Comparison of ENCODE assay signal across 8 mouse cellular contexts in genomic region chr10:87597075-87597677, GRCm38 (mm10).
DNase-seq lines count a peak whose midpoint lies in the region; ATAC-seq and TF ChIP-seq lines count a peak whose summit lies in the region.
"Had no signal": no experiment of that assay in that cellular context is flagged by ENCODE, and none has a peak within 500 bp of the region (broad histone marks: within the 10 kb centered on the region; RNA-seq: fewer than 3 reads in every experiment).

No protein-coding gene starts in this region.

- no peaks in the 10 kb centered on the region for H3K4me1 ChIP-seq in hindbrain, postnatal 0 days (ENCODE audit: insufficient read depth, low read length)
- H3K4me1 ChIP-seq: kidney, embryonic 15.5 days had no signal

- 0 out of 2 replicates have a peak, but pooled peaks have one; percentile 49 for ATAC-seq in hindbrain, postnatal 0 days

- DNase-seq in 3T3-L1 (ENCODE audit: low read depth, low spot score) = peak; percentile 1
- peak; percentile 23 for DNase-seq in CD4-positive, CD25-positive, alpha-beta regulatory T cell, adult 2 months (ENCODE audit: low read depth, low spot score)
- peak; percentile 17 for DNase-seq in hindbrain, postnatal 0 days (ENCODE audit: low spot score)
- peak; percentile 5 for DNase-seq in left cerebral cortex, postnatal 4 days
- no peak for DNase-seq in heart, adult 11 months
- no peak for DNase-seq in kidney, adult 18-20 months
- DNase-seq in gastrocnemius, postnatal 36 days = no peak

- no peak overlapping the region for H3K4me3 ChIP-seq in hindbrain, postnatal 0 days (ENCODE audit: low read length)
- H3K4me3 ChIP-seq: kidney, embryonic 15.5 days had no signal

- no peaks in the 10 kb centered on the region for H3K36me3 ChIP-seq in hindbrain, postnatal 0 days (ENCODE audit: insufficient read depth, low read length)
- H3K36me3 ChIP-seq: kidney, embryonic 15.5 days had no signal

- H3K27me3 ChIP-seq in hindbrain, postnatal 0 days (ENCODE audit: insufficient read depth, low read length) = no peaks in the 10 kb centered on the region
- H3K27me3 ChIP-seq: kidney, embryonic 15.5 days had no signal

- intact Hi-C loops in left cerebral cortex, postnatal 4 days (cut with DNase I) = no loop called here
- intact Hi-C loops in gastrocnemius, postnatal 36 days (cut with DNase I) = loop anchor here (5.0 kb wide), 1 partner anchor 730 kb away; no protein-coding TSS in a partner anchor

- TF ChIP-seq CTCF in hindbrain, postnatal 0 days (IDR thresholded peaks at IDR 0.05; ENCODE audit: low read depth) = no peak

- H3K9ac ChIP-seq in hindbrain, postnatal 0 days (replicated peaks; ENCODE audit: low read length) = no peak overlapping the region
- H3K9ac ChIP-seq: kidney, embryonic 15.5 days had no signal

- no peaks in the 10 kb centered on the region for H3K9me3 ChIP-seq in hindbrain, postnatal 0 days (ENCODE audit: low read length)
- H3K9me3 ChIP-seq: kidney, embryonic 15.5 days had no signal

- no peak overlapping the region for H3K27ac ChIP-seq in hindbrain, postnatal 0 days
- H3K27ac ChIP-seq: kidney, embryonic 15.5 days had no signal

- H3K4me2 ChIP-seq in hindbrain, postnatal 0 days (ENCODE audit: low read depth, low read length) = peak overlapping the region; percentile 18; the same call in 1 of the 2 replicates
- H3K4me2 ChIP-seq: kidney, embryonic 15.5 days had no signal

- WGBS in hindbrain, postnatal 0 days = 43% methylated on average over 9 of the region's 9 CpGs

Comparison
In these comparisons a context has a peak if more than half of its experiments do, and no peak if none do; other contexts are left out.
1. DNase-seq: peak in 3T3-L1 (single experiment), CD4-positive, CD25-positive, alpha-beta regulatory T cell, adult 2 months (single experiment), hindbrain, postnatal 0 days (single experiment) and left cerebral cortex, postnatal 4 days (single experiment); none in heart, adult 11 months (single experiment), kidney, adult 18-20 months (single experiment) and gastrocnemius, postnatal 36 days (0 of 2).